Mouse (Mus musculus) c-Kit-positive CD71-positive TER-119-negative erythroid progenitor cells, embryonic 14.5 days (primary cell): ENCODE measurements around the gene Prr13.
A peak's percentile ranks its signal among the peaks of the same experiment; 100 is the strongest.

Experiments
- DNase-seq: peaks from one replicate; pipeline ENCODE4 v3.0.0-alpha.2; 2013; ENCODE audit warnings: low read depth

The Prr13 gene

GRCm38 (mm10) chr15:102505073-102505769, 46.4 kb downstream of the Prr13 start:
- DNase-seq: no peak

DNA sequence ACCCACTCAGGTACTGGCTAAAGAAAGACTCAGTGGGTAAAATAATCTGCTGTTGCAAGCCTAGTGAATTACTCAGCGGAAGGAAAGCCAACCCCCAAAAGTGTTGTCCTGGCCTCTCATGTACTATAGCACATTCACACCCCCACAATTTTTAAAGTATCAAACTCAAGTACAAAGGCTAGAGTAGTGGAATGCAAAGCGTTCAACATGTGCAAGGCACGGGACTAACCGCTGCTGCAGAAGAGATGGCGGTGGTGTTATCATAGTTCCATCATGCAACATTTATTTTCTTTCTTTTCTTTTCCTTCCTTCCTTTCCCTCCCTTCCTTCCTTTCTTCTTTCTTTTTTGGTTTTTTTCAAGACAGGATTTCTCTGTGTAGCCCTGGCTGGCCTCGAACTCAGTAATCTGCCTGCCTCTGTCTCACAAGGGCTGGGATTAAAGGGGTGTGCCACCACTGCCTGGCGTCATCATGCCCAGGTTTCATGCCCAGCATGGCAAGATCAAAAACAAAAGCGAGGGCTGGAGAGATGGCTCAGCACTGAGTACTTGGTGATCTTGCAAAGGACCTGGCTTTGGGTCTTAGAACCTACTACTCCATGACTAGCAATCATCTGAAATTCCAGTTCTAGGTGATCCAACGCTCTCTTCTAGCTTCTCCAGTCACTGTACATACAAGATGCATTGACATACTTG, 47.1 kb downstream of the Prr13 start:
- no peak for DNase-seq

DNA sequence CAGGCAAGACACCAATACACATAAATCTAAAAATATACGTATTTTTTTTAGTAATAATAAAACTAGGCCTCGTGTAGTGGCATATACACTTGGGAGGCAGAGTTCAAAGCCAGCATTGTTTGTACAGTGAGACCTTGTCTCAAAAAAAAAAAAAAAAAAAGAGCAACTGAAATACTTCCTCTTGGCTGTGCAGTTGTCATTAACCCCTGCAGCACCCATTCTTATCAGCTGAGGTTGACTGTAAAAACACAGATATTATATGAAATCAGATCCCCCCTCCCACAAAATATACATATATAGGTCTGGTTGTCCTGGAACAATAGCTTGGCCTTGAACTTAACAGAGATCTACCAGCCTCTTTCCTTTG, 47.6 kb downstream of the Prr13 start:
- DNase-seq: no peak

DNA sequence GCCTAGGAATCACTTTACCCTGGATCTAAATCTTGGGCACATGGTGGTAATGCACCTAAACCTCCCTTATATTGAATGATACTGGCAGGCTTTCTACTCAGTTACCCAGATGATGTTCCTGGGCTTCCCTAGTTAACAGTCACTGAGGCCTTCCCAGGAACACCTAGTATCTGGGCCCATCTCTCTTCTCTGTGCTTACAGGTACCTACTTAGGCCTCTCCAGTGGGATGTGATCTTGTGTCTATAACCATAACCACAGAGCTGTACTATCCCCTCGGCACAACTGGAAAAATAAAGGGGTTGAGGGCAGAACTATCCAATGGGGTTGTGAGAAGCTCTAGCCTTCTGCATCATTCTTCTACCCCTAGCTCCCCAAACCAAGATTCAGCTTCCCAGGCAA, 48.0 kb downstream of the Prr13 start:
- DNase-seq: no peak

- DNase-seq: no peak
These were observed 48.7 kb downstream of the Prr13 start for GRCm38 (mm10) chr15:102507561-102507960.

DNA sequence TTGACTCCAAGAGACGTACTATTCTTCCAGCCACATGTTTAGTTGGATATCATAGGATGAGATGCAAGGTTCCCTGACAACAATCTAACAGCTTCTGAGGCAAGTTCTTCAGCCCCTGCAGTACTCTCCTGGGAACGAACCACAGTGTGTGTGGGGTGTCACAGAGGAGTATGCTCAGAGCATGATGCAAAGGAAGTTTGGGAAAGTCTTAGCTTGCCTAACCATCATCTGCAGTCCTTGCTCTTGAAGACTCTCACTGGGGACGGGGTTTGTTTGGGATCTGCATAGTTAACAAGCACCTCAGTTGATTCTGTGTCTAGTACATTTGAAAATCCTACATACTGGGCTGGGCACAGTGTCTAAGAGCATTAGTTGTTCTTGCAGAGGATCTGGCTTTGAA, 49.5 kb downstream of the Prr13 start:
- DNase-seq: no peak

DNA sequence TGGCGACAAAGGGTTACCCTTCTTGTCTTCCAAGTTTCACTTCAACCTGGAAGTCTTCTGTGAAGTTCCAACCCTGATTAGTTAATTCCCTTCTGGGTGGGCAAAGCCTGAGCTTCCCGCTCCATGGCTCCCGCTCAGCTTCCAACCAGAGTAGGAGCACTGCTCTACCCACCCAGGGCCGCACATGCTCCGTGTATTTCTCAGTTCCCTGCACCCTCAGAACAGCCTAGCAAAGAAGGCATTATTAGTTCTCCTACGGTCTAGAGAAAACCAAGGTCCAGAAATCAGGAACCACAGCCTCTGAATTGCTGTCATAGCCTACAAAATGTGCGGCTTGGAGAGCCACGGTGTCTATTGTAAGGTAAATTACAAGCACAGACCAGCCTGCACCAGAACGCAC, 51.3 kb downstream of the Prr13 start:
- DNase-seq: no peak

GRCm38 (mm10) chr15:102510590-102511284, 51.9 kb downstream of the Prr13 start:
- DNase-seq: peak; percentile 65

DNA sequence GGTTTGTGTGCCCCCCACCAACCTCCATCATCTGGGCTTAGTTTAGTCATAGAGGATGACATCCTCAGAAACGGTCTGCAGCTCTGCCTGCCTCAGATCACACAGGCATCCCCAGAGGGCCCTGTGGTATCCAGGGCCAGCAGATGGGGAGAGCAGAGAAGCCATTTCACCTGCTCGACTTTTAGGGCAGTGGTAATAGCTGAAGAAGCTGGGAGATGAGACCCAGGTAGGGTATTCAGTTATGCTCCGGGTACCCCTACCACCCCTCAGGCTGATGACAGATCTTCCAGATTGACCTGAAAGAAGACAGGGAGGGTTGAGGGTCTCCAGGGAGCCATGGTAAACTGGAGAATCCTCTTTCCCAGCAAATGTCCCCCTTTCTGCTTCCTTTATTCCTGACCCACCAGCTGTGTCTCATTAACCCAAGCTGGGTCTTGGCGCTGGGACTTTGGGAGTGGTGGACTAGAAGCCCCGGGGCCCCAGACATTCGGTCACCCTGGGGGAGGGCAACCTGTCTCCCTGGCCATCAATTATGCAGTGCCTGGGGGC, 52.5 kb downstream of the Prr13 start:
- DNase-seq: no peak

- DNase-seq: no peak
These were observed 53.2 kb downstream of the Prr13 start for GRCm38 (mm10) chr15:102512010-102512409.
